Mouse (Mus musculus) kidney, embryonic 15.5 days (tissue): ENCODE results near the gene Yaf2. TPM values are rescaled to one million over a fixed set of nuclear protein-coding genes. Genes with fewer than 3 reads are reported as not detected.
"Not testable (repeated sequence)": the region's sequence is repeated elsewhere in the genome, so short reads cannot be mapped to it uniquely, and the experiment has no call there.

Experiments used
- ATAC-seq: fragments of 200-750 bp; cut with Nextera tagmentation; replicated peaks from 2 replicates; pipeline ENCODE4 v1.8.0; 2017; ENCODE audit warnings: moderate TSS enrichment; ENCODE audit not compliant: low FRiP score
- H3K27ac ChIP-seq: fragments of 300-500 bp; sonication (generic); 2 replicates; pipeline ENCODE4 v1.5.1; 2015; ENCODE audit warnings: mild to moderate bottlenecking, inconsistent platforms
- H3K27me3 ChIP-seq: fragments of 300-500 bp; sonication (generic); 2 replicates; pipeline ENCODE4 v1.6.1; 2015; ENCODE audit warnings: inconsistent platforms
- H3K36me3 ChIP-seq: fragments of 300-500 bp; sonication (generic); 2 replicates; pipeline ENCODE4 v1.6.1; 2015; ENCODE audit warnings: inconsistent platforms
- H3K4me1 ChIP-seq: fragments of 300-500 bp; sonication (generic); 2 replicates; pipeline ENCODE4 v1.6.1; 2015; ENCODE audit warnings: inconsistent platforms
- H3K4me2 ChIP-seq: fragments of 300-500 bp; sonication (generic); 2 replicates; pipeline ENCODE4 v1.6.1; 2015; ENCODE audit warnings: moderate library complexity, mild to moderate bottlenecking, inconsistent platforms
- H3K4me3 ChIP-seq: fragments of 300-500 bp; sonication (generic); replicated peaks from 2 replicates; pipeline ENCODE4 v1.5.1; 2015; ENCODE audit warnings: mild to moderate bottlenecking, inconsistent platforms
- H3K9ac ChIP-seq: fragments of 300-500 bp; sonication (generic); 2 replicates; pipeline ENCODE4 v1.6.1; 2015; ENCODE audit warnings: mild to moderate bottlenecking, inconsistent platforms
- H3K9me3 ChIP-seq: fragments of 300-500 bp; sonication (generic); replicated peaks from 2 replicates; pipeline ENCODE4 v1.6.1; 2016; ENCODE audit warnings: inconsistent platforms
- WGBS: fragments of 180-500 bp; shearing (Covaris S2); methylation state at CpG from one replicate; pipeline ENCODE4 v1.1.7; 2015; ENCODE audit warnings: mixed read lengths; 5-methylcytosine and 5-hydroxymethylcytosine counted together
- polyA plus RNA-seq: library from polyadenylated mRNA; unstranded; fragments of >200 nt; fragmentation: Nextera tagmentation; extraction: Ambion mirVana; gene quantifications from 2 replicates; pipeline ENCODE4 v1.2.1, GENCODE M21; 2015

Gene Yaf2
- polyA plus RNA-seq, 1 experiment from 2014 or later = 100 TPM

DNA sequence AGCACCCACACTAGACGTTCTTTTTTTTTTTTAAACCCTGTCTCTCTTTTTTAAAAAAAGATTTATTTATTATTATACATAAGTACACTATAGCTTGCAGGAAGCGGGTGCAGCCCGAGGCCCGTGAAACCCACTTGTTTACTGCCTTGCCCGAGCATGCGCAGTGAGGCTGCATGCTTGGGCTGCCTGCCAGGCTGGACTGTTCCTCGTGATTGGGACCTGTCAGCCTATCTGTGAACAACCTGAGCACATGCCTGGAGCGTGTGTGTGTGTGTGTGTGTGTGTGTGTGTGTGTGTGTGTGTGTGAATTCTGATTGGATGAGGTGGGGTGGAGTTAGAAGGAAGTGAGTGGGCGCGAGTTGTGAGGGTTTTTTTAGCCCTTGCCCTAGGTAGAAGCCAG is 100.3 kb downstream of the Yaf2 start:
- WGBS = 96% methylated on average over 10 of the region's 10 CpGs
- not testable (repeated sequence) for H3K9ac ChIP-seq, H3K4me3 ChIP-seq, H3K9me3 ChIP-seq, H3K4me1 ChIP-seq, H3K4me2 ChIP-seq, H3K27ac ChIP-seq, H3K27me3 ChIP-seq, ATAC-seq
- peaks cover 22% of the 10 kb centered on the region for H3K36me3 ChIP-seq

Other genes with a start within 250 kb of the Yaf2 start
- gene Gxylt1, start 61.8 kb downstream of the Yaf2 start, polyA plus RNA-seq = 15.2 and 15.9 TPM in 2 replicates
- gene Zcrb1, start 61.4 kb upstream of the Yaf2 start, polyA plus RNA-seq = 126 and 132 TPM in 2 replicates
- 56.7 and 58.1 TPM in 2 replicates for gene Pphln1, start 61.4 kb upstream of the Yaf2 start, polyA plus RNA-seq